Mouse (Mus musculus) small intestine, adult 2 months (tissue): Measurements from ENCODE around the gene Camta1. TPM values are rescaled to one million over a fixed set of nuclear protein-coding genes. Genes with fewer than 3 reads are reported as not detected.

Experiments
- H3K27ac ChIP-seq: fragments of 200-500 bp; 2 replicates; pipeline ENCODE4 v1.5.1; 2012; ENCODE audit warnings: low read depth, low read length, control low read depth, inconsistent platforms; ENCODE audit not compliant: insufficient read depth
- H3K27me3 ChIP-seq: fragments of 200-500 bp; 2 replicates; pipeline ENCODE4 v1.6.1; 2012; ENCODE audit warnings: mild to moderate bottlenecking, moderate library complexity, low read length, inconsistent platforms; ENCODE audit not compliant: control insufficient read depth, insufficient read depth
- H3K36me3 ChIP-seq: fragments of 200-500 bp; 2 replicates; pipeline ENCODE4 v1.6.1; 2012; ENCODE audit warnings: mild to moderate bottlenecking, low read length, control low read depth, inconsistent platforms; ENCODE audit not compliant: control insufficient read depth, insufficient read depth
- H3K4me1 ChIP-seq: fragments of 200-500 bp; 2 replicates; pipeline ENCODE4 v1.6.1; 2012; ENCODE audit warnings: low read length, inconsistent platforms, mixed read lengths; ENCODE audit not compliant: control insufficient read depth, insufficient read depth, insufficient read length
- H3K4me3 ChIP-seq: fragments of 200-500 bp; 2 replicates; pipeline ENCODE4 v1.5.1; 2012; ENCODE audit warnings: low read depth, mild to moderate bottlenecking, control low read depth, inconsistent platforms, low read length, moderate library complexity
- CTCF ChIP-seq: fragments of 200-500 bp; IDR thresholded peaks from 2 replicates; pipeline ENCODE4 v1.5.1; 2012; ENCODE audit warnings: low read depth, mild to moderate bottlenecking, control low read depth, inconsistent platforms, low read length, moderate library complexity, mixed read lengths; ENCODE audit not compliant: insufficient replicate concordance, insufficient read length; ENCODE audit errors: extremely low read depth
- POLR2A ChIP-seq: fragments of 200-500 bp; IDR thresholded peaks from 2 replicates; pipeline ENCODE4 v1.6.1; 2012; ENCODE audit warnings: low read depth, mild to moderate bottlenecking, control low read depth, inconsistent platforms, low read length, moderate library complexity
- WGBS: fragments of 180-500 bp; shearing (Covaris S2); methylation state at CpG from one replicate; pipeline ENCODE4 v1.1.7; 2018; 5-methylcytosine and 5-hydroxymethylcytosine counted together
- polyA plus RNA-seq: library from polyadenylated mRNA; depleted of rRNA; stranded (reverse); fragments of >200 nt; gene quantifications from 2 replicates; pipeline ENCODE4 v1.2.3, GENCODE M21; 2012

The Camta1 gene
- polyA plus RNA-seq, 1 experiment, result 2.2 TPM

- Histone ChIP-seq H3K36me3 (no peaks in the 10 kb centered on the region), H3K4me3 (no peak overlapping the region), H3K27ac (no peak overlapping the region), H3K4me1 (no peaks in the 10 kb centered on the region), H3K27me3 (no peaks in the 10 kb centered on the region)
- WGBS, result 48% methylated on average over 2 of the region's 2 CpGs
- no peak for TF ChIP-seq CTCF
- no peak for TF ChIP-seq POLR2A
These were observed 508.9 kb downstream of the Camta1 start for GRCm38 (mm10) chr4:151352791-151353190.

DNA sequence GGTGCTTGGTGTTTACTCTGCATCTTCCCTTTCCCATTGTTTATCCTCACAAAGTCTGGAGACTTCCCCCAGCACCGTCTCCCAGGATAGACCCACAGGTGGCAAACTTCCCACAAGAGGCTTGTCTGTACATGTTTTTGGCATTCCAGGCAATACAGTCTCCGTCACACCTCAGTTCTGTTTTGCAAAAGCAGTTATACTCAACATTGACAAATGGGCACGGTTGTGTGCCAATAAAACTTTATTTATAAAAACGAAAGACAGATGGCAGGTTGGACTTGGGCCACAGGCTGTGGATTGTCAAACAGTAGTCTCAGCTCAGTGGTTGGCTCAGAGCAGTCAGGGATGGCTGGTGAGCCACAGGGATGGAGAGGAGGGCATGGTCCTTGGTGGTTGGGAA, 509.4 kb downstream of the Camta1 start:
- 68% methylated on average over 4 of the region's 4 CpGs for WGBS
- no peaks in the 10 kb centered on the region for H3K36me3 ChIP-seq
- no peaks in the 10 kb centered on the region for H3K27me3 ChIP-seq
- no peak overlapping the region for H3K27ac ChIP-seq
- no peaks in the 10 kb centered on the region for H3K4me1 ChIP-seq
- TF ChIP-seq POLR2A (no peak), CTCF (no peak)
- no peak overlapping the region for H3K4me3 ChIP-seq

GRCm38 (mm10) chr4:151351757-151352156, 509.9 kb downstream of the Camta1 start:
- H3K36me3 ChIP-seq, result no peaks in the 10 kb centered on the region
- H3K4me1 ChIP-seq, result no peaks in the 10 kb centered on the region
- TF ChIP-seq CTCF (no peak), POLR2A (no peak)
- no peaks in the 10 kb centered on the region for H3K27me3 ChIP-seq
- no peak overlapping the region for H3K4me3 ChIP-seq
- WGBS, result 16% methylated on average over 12 of the region's 12 CpGs
- no peak overlapping the region for H3K27ac ChIP-seq

GRCm38 (mm10) chr4:151347620-151348019, 514.1 kb downstream of the Camta1 start:
- Histone ChIP-seq H3K4me1 (0 out of 2 replicates have a peak, but pooled peaks cover 2% of the 10 kb centered on the region), H3K4me3 (no peak overlapping the region), H3K36me3 (no peaks in the 10 kb centered on the region), H3K27me3 (no peaks in the 10 kb centered on the region), H3K27ac (no peak overlapping the region)
- TF ChIP-seq POLR2A (no peak), CTCF (no peak)
- WGBS, result 80% methylated on average over 6 of the region's 6 CpGs

GRCm38 (mm10) chr4:151346673-151347072, 515.0 kb downstream of the Camta1 start:
- no peak overlapping the region for H3K27ac ChIP-seq
- 40% methylated on average over 12 of the region's 12 CpGs for WGBS

DNA sequence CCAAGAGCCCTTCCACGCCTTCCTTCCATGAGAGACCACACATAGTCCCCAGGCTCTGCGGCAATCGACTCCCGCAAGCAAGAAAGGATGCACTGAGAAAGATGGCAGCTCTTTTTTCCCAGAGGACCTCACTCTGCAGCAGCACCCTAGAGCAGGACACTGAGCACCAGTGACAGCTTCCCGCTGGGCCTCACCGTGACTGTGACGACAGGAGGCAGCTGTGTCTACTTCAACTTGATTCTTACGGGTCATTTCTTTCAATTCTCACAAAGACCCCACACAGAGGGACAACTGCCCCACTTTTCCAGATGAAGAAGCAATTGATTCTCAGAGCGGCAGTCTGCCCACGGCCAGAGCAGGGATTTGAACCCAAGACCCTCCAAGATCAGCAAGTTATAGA, 516.9 kb downstream of the Camta1 start:
- 0 out of 2 replicates have a peak, but pooled peaks cover 2% of the 10 kb centered on the region for H3K4me1 ChIP-seq
- no peak overlapping the region for H3K27ac ChIP-seq
- H3K4me3 ChIP-seq, result no peak overlapping the region
- H3K27me3 ChIP-seq, result no peaks in the 10 kb centered on the region
- H3K36me3 ChIP-seq, result no peaks in the 10 kb centered on the region
- TF ChIP-seq CTCF, result no peak
- no peak for TF ChIP-seq POLR2A
- 88% methylated on average over 10 of the region's 10 CpGs for WGBS

More at GRCm38 (mm10) chr4:151346673-151347072, 515.0 kb downstream of the Camta1 start:
- Histone ChIP-seq H3K4me3 (no peak overlapping the region), H3K36me3 (no peaks in the 10 kb centered on the region), H3K4me1 (0 out of 2 replicates have a peak, but pooled peaks cover 2% of the 10 kb centered on the region), H3K27me3 (no peaks in the 10 kb centered on the region)
- no peak for TF ChIP-seq POLR2A
- TF ChIP-seq CTCF, result no peak

DNA sequence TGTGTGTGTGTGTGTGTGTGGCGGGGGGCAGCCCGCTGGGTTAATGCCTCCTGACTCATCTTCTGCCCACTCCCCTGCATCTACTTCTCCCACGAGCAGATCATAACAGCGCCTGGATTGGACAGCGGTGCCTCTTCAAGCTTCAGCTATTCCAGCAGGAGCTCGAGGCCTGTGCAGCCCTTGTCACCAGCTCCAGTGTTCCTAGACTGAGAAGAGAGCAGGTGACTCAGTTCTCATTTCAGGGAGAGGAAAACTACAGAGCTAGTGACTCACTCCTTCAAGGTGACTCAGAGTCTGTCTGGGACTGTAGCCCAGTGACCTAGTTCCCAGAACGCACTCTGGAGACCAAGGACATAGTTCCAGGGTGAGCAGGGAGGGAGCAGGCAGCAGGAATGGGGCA, 522.3 kb downstream of the Camta1 start:
- H3K4me3 ChIP-seq, result no peak overlapping the region
- no peak for TF ChIP-seq CTCF
- TF ChIP-seq POLR2A, result no peak
- H3K4me1 ChIP-seq, result no peaks in the 10 kb centered on the region
- H3K27ac ChIP-seq, result no peak overlapping the region
- H3K36me3 ChIP-seq, result no peaks in the 10 kb centered on the region
- no peaks in the 10 kb centered on the region for H3K27me3 ChIP-seq
- 72% methylated on average over 7 of the region's 7 CpGs for WGBS
